Mouse (Mus musculus) CH12.LX (cell line): ENCODE data around the gene Fam19a2.

Source experiments
- CTCF ChIP-seq, 2 experiments: IDR thresholded peaks in 1 of 2; conservative IDR thresholded peaks in 1 of 2; 2 replicates each; pipeline ENCODE4 v1.5.1; 2011 to 2012; ENCODE audit warnings: low read depth in 2 of 2, low read length in 2 of 2, improper control_type of control experiment in 1 of 2, inconsistent platforms in 1 of 2, mild to moderate bottlenecking in 1 of 2, moderate library complexity in 1 of 2
- E2F4 ChIP-seq: IDR thresholded peaks from 2 replicates; pipeline ENCODE4 v1.6.1; 2011; ENCODE audit warnings: low read depth, low read length, improper control_type of control experiment; ENCODE audit not compliant: insufficient replicate concordance
- POLR2A ChIP-seq: IDR thresholded peaks from 2 replicates; pipeline ENCODE4 v1.6.1; 2011; ENCODE audit warnings: low read depth, mild to moderate bottlenecking, improper control_type of control experiment, low read length

DNA sequence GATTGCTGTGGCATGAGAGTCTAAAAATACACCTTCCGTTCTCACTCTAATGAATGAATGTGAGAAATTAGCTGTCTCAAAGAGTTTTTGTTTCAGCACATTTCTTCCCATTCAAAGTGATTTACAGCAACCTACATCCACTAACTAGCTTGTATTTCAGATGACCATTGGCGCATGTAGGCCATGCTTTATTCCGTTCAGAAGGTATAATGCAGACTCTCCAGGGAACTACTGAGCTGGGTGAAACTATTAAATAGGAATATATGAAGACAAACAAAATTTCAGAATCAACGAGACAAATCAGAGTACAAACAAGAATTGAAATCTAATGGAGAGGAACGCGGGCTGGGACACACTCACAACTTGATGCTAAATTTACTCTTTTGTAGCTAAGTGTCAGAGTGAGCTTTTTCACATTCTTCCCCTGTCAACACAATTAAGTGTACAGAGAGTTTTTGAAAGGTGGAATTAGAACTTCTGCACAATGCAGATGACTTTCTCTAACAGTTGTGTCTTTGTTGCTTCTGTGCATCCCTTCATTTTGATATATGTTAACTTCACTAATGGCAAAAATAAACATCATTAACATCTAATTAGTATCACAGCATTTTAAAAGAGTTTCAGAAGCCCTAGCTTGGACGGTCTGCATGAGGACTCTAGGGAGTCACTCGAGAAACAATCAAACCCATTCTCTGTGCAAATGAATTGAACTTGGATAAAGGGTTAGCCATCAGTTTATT is 428.6 kb downstream of the Fam19a2 start:
- TF ChIP-seq POLR2A (no peak), E2F4 (no peak), CTCF (conservative IDR thresholded peaks at IDR 0.05 in 1 of 2, IDR thresholded peaks at IDR 0.05 in 1 of 2; ENCODE audit: low read depth in 2 of 2, low read length in 2 of 2) (no peak)
